In the genomic region with DNA sequence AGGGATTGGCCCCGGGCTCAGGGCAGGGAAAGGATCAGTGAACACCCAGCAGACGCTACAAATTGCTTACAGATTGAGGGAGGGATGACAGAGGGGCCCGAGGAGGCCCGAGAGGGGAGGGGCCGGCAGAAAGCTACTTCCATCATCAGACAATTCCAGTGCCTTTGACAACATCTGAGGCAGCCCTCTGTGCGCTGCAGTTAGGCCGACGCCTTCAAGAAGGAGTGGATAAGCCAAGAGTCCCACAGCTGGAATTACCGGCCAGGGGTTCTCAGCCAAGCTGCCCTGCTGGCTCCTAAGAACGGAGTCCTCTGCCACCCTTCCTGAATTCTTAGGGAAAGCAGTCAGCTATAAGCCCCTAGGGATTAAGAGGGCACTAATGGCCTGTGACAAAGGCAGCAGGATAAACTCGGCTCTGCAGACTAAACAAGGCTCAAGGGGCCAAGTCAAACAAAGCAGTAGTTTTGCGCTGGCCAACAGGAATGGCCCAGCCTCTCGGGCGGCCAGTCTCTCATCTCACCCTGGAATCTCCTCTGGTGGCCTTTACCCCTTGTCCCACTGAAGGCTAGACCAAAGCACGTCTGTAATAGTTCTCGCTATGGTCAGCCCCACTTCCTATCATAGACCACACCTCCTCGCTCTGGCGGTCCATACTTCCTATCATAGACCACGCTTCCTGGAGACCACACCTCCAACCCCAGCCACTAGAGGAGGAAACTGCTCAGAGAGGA, we compare ENCODE assay signal across 7 mouse cellular contexts.
DNase-seq lines count a peak whose midpoint lies in the region; ATAC-seq and TF ChIP-seq lines count a peak whose summit lies in the region.

No protein-coding gene starts in this region.

- no peaks in the 10 kb centered on the region for H3K9me3 ChIP-seq in MEL (replicated peaks; ENCODE audit: insufficient read depth, low read length)
- no peaks in the 10 kb centered on the region for H3K9me3 ChIP-seq in heart, embryonic 12.5 days (replicated peaks)
- H3K9me3 ChIP-seq in midbrain, embryonic 14.5 days (ENCODE audit: control insufficient read depth, low read length): no peaks in the 10 kb centered on the region

- TF ChIP-seq RAD21 in MEL (IDR thresholded peaks at IDR 0.05; ENCODE audit: low read depth, low read length): no peak

- TF ChIP-seq EP300 in MEL (IDR thresholded peaks at IDR 0.05; ENCODE audit: low read depth in 1 of 2, low read length in 2 of 2): no peak

- H3K9ac ChIP-seq in MEL (ENCODE audit: control insufficient read depth, low read depth, low read length, poor library complexity, severe bottlenecking): peak overlapping the region; percentile 29; the same call in 1 of the 2 replicates
- no peak overlapping the region for H3K9ac ChIP-seq in heart, embryonic 12.5 days
- H3K9ac ChIP-seq in midbrain, embryonic 14.5 days (replicated peaks; ENCODE audit: low read length): no peak overlapping the region

- DNase-seq in A20 (ENCODE audit: low read depth, low spot score): peak; percentile 39
- DNase-seq in MEL (ENCODE audit: low read depth, low spot score): peak; percentile 75
- peak; percentile 20 to 42 for DNase-seq in kidney, postnatal 4 days
- peak; percentile 35 for DNase-seq in midbrain, embryonic 14.5 days
- no peak for DNase-seq in urinary bladder, postnatal 10 days (ENCODE audit: low spot score)
- DNase-seq in Muller cell, postnatal 12 days (ENCODE audit: inconsistent ontology term): no peak

- peak in 1 of 2 experiments; percentile 25; a peak in 2 of 4 replicates for TF ChIP-seq POLR2A in MEL (IDR thresholded peaks at IDR 0.05; ENCODE audit: control insufficient read depth in 1 of 2, insufficient read depth in 1 of 2, low read depth in 1 of 2, low read length in 2 of 2, poor library complexity in 1 of 2)

- no peaks in the 10 kb centered on the region for H3K79me2 ChIP-seq in MEL (ENCODE audit: control insufficient read depth, insufficient read depth, low read length, poor library complexity)

- H3K4me1 ChIP-seq in MEL (ENCODE audit: control insufficient read depth in 1 of 2, insufficient read depth in 2 of 2, low read length in 2 of 2): peaks cover 0 to 5% of the 10 kb centered on the region in 2 experiments; a peak in 1 of 4 replicates
- peaks cover 15% of the 10 kb centered on the region for H3K4me1 ChIP-seq in heart, embryonic 12.5 days (replicated peaks)
- H3K4me1 ChIP-seq in midbrain, embryonic 14.5 days (ENCODE audit: control insufficient read depth, insufficient read depth, low read length): peaks cover 8% of the 10 kb centered on the region; the same call in 1 of the 2 replicates

- no peak overlapping the region for H3K27ac ChIP-seq in MEL (ENCODE audit: control insufficient read depth, low read depth, low read length)
- peak overlapping the region; percentile 39; the same call in 1 of the 2 replicates for H3K27ac ChIP-seq in heart, embryonic 12.5 days (ENCODE audit: poor library complexity, severe bottlenecking)
- no peak overlapping the region for H3K27ac ChIP-seq in midbrain, embryonic 14.5 days (replicated peaks; ENCODE audit: low read depth, low read length)

- H3K36me3 ChIP-seq in MEL (ENCODE audit: control insufficient read depth in 1 of 2, insufficient read depth in 2 of 2, low read length in 2 of 2): peaks cover 0 to 2% of the 10 kb centered on the region in 2 experiments; a peak in 1 of 4 replicates
- no peaks in the 10 kb centered on the region for H3K36me3 ChIP-seq in heart, embryonic 12.5 days
- H3K36me3 ChIP-seq in midbrain, embryonic 14.5 days (ENCODE audit: control insufficient read depth, insufficient read depth, low read length): no peaks in the 10 kb centered on the region

- H3K4me2 ChIP-seq in heart, embryonic 12.5 days: peak overlapping the region; percentile 36
- no peak overlapping the region; the same call in 1 of the 2 replicates for H3K4me2 ChIP-seq in midbrain, embryonic 14.5 days (ENCODE audit: low read length)

- ATAC-seq in heart, embryonic 12.5 days (ENCODE audit: insufficient number of reproducible peaks, low FRiP score): peak; percentile 64; the same call in 1 of the 2 replicates
- no peak for ATAC-seq in midbrain, embryonic 14.5 days (ENCODE audit: low FRiP score, low TSS enrichment)

- 10% methylated on average over 19 of the region's 19 CpGs for WGBS in heart, embryonic 12.5 days
- WGBS in midbrain, embryonic 14.5 days: 7% methylated on average over 19 of the region's 19 CpGs

- peak overlapping the region; percentile 46 to 57 for H3K4me3 ChIP-seq in MEL (ENCODE audit: control insufficient read depth in 1 of 2, insufficient read depth in 1 of 2, low read depth in 2 of 2, low read length in 2 of 2)
- no peak overlapping the region for H3K4me3 ChIP-seq in heart, embryonic 12.5 days
- H3K4me3 ChIP-seq in midbrain, embryonic 14.5 days (replicated peaks; ENCODE audit: low read depth, low read length): no peak overlapping the region

- peaks cover 10 to 17% of the 10 kb centered on the region in 2 experiments for H3K27me3 ChIP-seq in MEL (ENCODE audit: control insufficient read depth in 1 of 2, insufficient read depth in 2 of 2, low read length in 2 of 2)
- H3K27me3 ChIP-seq in heart, embryonic 12.5 days (replicated peaks): peaks cover 6% of the 10 kb centered on the region
- no peaks in the 10 kb centered on the region for H3K27me3 ChIP-seq in midbrain, embryonic 14.5 days (ENCODE audit: control insufficient read depth, insufficient read depth, low read length)

- no peak for TF ChIP-seq CTCF in MEL (IDR thresholded peaks at IDR 0.05 in 2 of 3, conservative IDR thresholded peaks at IDR 0.05 in 1 of 3; ENCODE audit: control insufficient read depth in 1 of 3, insufficient read depth in 1 of 3, low read depth in 2 of 3, low read length in 3 of 3, poor library complexity in 1 of 3, severe bottlenecking in 1 of 3)

TF ChIP-seq in MEL, 35 proteins besides CTCF, POLR2A, EP300 and RAD21:
- no peak for TF ChIP-seq USF2 (IDR thresholded peaks at IDR 0.05; ENCODE audit: borderline replicate concordance in 1 of 2, insufficient read depth in 1 of 2, low read depth in 1 of 2, low read length in 2 of 2)
- TF ChIP-seq HCFC1 (IDR thresholded peaks at IDR 0.05; ENCODE audit: low read depth, low read length): no peak
- no peak for TF ChIP-seq MAZ (IDR thresholded peaks at IDR 0.05; ENCODE audit: low read depth, low read length)
- no peak for TF ChIP-seq ZKSCAN1 (IDR thresholded peaks at IDR 0.05; ENCODE audit: low read depth, low read length)
- TF ChIP-seq UBTF (IDR thresholded peaks at IDR 0.05; ENCODE audit: borderline replicate concordance, insufficient read depth, low read depth, low read length): no peak
- TF ChIP-seq TAL1 (IDR thresholded peaks at IDR 0.05; ENCODE audit: low read length): no peak
- no peak for TF ChIP-seq GABPA (IDR thresholded peaks at IDR 0.05; ENCODE audit: low read depth, low read length)
- no peak for TF ChIP-seq SMC3 (IDR thresholded peaks at IDR 0.05; ENCODE audit: low read depth, low read length)
- no peak for TF ChIP-seq ZNF384 (IDR thresholded peaks at IDR 0.05; ENCODE audit: low read depth, low read length)
- no peak for TF ChIP-seq POLR2AphosphoS2 (IDR thresholded peaks at IDR 0.05; ENCODE audit: low read length)
- TF ChIP-seq SIN3A (IDR thresholded peaks at IDR 0.05; ENCODE audit: low read length): no peak
- TF ChIP-seq CHD2 (IDR thresholded peaks at IDR 0.05; ENCODE audit: low read length): no peak
- no peak for TF ChIP-seq CHD1 (IDR thresholded peaks at IDR 0.05; ENCODE audit: low read depth, low read length)
- no peak for TF ChIP-seq MXI1 (IDR thresholded peaks at IDR 0.05; ENCODE audit: low read depth, low read length)
- TF ChIP-seq MYC (IDR thresholded peaks at IDR 0.05; ENCODE audit: low read depth, low read length): no peak

Comparison
In these comparisons a context has a peak if more than half of its experiments do, and no peak if none do; other contexts are left out.
1. DNase-seq: peak in A20 (single experiment), MEL (single experiment), kidney, postnatal 4 days (2 of 2) and midbrain, embryonic 14.5 days (single experiment); none in urinary bladder, postnatal 10 days (single experiment) and Muller cell, postnatal 12 days (single experiment).
2. H3K4me3 ChIP-seq: peak in MEL (2 of 2); none in heart, embryonic 12.5 days (single experiment) and midbrain, embryonic 14.5 days (single experiment).